Mouse (Mus musculus) c-Kit-positive CD71-positive TER-119-negative erythroid progenitor cells, embryonic 14.5 days (primary cell): Measurements from ENCODE around the gene Zfp787.
"Not testable (repeated sequence)": the region's sequence is repeated elsewhere in the genome, so short reads cannot be mapped to it uniquely, and the experiment has no call there.

Source experiments
- DNase-seq: peaks from one replicate; pipeline ENCODE4 v3.0.0-alpha.2; 2013; ENCODE audit warnings: low read depth

The Zfp787 gene

DNA sequence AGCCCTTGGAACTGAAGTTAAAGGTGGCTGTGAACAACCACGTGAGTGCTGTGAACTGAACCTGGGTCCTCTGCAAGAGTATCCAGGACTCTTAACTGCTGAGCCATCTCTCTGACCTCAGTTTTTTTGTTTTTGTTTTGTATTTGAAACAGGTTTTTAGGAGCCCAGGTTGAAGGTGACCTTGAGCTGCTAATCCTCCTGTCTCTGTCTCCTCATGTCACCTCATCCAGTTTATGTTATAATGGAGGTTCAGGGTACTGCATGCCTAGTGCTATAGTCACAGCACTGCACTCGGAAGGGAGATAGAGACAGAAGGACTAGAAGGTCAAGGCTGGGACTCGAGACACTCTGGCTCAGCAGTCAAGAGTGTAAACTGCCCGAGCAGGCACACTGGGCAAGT, 6.4 kb upstream of the Zfp787 start:
- DNase-seq: no peak

DNA sequence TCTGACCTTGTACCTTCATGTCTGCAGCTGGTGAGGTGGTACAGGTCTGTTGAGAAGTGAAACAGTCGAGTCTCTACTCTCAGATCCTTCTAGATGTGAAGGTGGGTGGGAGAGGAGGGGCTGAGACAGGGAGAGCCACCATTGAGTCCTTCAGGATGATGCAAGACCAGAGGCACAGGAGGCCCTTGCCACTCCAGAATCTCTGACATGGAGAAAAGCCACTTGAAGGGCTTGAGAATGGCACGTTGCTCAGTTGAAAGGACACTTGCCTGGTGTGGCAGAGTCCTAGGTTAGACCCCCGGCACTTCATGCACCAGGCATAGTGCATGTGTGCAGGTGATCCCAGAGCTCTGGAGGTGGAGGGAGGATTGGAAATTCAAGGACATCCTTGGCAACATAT, 5.7 kb upstream of the Zfp787 start:
- no peak for DNase-seq

DNA sequence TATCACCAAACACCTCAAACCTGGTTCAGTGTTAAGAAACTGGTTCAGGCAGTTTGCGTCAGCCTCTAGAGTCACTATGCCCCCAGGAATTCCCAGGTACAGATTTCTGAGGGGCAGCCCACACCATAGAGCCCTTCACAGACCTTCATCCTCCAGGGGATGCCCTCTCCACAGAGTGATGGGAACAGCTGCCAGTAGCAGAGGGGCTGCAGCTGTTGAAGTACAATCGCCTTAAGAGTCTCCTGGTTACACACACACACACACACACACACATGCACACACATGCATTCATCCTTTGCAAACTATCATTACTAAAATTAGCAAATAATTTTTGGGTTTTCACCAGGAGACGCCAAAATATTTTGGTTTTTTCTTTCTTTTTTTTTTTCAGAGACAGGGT, 3.8 kb upstream of the Zfp787 start:
- DNase-seq: no peak

DNA sequence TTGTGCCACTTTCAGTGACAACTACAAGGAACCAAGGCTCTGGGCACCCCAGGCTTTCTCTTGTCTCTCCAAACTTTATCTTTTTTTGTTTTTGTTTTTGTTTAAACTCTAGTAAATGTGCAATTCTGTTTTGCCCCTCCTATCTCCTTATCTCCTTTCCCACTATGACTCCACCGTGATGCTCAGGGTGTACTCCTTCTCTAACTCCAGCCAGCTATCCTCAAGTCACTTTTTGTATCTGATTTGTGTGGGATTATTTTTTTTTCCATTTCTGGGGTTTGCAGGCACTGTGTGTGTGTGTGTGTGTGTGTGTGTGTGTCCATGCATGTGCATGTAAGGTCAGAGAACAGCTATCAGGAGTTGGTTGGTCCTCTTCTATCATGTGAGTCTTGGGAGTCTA, 1.7 kb upstream of the Zfp787 start:
- DNase-seq: peak; percentile 20

DNA sequence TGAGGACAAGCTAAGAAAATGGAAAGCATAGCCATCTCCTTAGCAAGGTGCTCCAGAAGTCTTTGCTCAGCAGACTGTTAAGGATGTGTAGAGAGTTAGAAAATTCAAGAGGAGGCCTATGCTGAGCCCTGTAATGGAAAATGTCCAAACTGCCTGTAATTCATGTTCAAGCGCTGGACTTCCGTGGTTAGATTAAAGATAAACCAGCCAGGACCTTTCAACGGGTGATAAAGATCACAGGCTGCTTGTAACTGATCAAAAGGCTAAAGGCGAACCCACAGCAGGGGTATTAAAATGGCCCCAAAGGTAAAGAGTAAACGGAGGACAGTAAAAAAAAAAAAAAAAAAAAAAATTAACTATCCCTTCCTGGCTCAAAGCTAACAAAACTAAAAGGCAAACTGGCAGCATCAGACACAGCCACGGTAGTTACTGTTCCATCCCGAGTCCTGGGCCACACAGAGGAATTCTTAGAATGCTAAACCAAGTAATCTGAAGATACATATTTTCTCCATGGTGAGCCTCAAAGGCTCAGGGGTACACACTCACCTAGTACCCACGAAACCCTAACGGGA, 1.2 kb upstream of the Zfp787 start:
- DNase-seq: peak; percentile 16

DNA sequence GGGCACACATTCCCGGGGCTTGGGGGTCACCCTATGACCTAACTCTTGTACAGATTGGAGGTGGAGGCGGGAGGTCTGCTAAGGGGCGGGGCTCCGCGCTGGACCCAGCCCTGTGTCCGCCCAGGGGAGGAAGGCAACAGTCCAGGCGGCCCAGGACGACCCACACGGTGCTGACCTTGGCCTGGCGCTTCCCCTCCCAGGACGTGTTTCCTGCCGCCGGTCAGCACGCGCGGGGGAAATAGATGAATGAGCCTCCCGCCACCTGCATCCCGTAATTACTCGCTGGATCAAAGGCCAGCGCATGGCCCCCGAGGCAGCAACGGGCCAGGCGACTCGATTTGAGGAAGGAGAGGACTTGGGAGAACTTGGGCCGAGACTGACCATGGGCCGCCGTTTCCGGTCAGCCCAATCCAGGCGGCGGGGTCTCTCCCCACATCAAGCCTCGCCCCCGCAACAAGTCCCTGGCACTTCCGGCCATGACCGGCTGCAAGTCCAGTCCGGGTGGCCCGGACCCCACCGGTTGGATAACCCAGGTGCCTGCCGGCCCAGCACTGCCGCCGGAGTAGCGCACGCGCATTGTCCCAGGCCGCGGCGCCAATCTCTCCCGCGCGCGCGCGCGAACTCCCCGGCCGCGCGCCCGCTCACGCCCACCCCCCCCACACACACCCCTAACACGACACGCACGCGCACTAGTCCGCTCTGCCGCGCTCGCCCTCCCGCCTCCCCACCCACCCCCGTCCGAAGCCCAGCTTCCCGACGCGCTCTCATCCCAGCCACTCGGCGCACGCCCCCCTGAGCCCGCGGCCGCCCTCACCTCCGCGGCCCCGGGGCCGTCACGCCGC, 545 bp downstream of the Zfp787 start:
- peak; percentile 52 for DNase-seq

DNA sequence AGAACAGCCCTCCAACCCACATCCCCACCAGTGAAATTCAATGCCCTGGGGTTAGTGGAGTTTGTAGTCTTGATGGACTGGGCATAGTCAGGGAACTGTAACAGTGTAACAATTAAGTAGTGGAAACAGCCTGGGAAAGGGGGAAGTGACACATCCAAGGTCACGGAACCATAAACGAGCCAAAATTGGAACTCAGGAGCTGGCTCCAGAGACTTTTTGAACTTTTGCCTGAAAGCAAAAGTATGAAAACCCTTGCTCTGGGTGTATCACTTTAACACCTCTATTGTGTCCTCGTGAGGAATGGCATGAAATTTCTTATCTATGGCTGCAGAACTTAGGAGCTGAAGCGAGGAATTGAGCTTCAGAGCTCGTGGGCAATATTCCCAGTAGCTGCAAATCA, 1.6 kb downstream of the Zfp787 start:
- DNase-seq: no peak

DNA sequence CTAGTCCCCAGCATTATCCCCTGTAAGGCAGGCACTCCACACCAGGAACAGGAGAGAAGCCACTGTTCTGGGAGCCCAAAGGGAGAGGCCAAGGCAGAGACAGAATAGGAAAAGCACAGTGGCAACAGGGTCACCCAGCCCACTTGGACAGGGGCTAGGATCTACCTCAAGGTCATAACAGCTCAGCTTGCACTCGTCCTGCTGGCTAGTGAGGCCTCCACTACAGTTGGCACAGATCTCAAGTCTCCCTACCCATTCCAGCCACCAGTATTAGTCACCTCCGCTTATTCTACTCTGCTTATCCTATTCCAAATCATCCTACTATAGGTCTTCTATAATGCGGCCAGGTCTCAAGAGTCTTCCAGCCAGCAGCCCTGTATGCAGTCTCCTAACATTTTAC, 2.7 kb downstream of the Zfp787 start:
- DNase-seq: no peak

DNA sequence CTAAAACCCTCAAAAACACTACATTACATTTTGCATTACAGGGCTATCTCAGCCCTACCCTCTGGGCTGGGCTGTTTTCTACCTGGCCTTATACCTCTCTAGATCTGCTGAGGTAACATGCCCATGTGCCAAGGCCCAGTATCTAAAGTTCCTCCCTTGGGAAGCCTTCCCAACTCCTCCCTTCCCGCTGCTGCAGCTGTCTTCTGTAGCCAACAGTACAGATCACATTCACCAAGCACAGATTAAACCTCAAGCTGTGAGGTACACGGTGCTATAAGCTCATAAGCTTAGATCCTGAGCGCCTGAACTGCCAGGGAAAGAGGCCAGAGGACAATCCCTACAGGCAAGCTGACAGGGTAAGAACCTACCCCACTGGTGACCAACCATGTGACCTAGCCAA, 3.8 kb downstream of the Zfp787 start:
- DNase-seq: no peak

DNA sequence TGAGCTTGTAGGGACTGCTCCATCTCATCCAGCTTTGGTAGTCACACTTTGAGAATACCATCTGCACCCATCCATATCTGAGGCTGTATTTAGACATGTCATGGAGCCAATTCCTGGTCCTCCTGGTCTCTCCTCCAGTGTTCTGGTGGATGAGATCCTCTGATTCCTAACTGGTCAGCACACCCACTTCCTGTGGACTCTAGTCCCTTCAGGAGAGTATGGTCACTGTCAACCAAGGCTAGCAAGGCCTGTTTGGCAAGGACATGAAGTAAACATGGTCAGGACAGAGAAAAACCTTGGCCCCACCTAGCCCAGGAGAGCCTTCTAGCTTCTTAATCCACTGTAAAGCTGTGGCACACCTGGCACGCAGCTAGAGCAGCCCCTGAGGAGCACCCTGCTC, 4.5 kb downstream of the Zfp787 start:
- DNase-seq: no peak

DNA sequence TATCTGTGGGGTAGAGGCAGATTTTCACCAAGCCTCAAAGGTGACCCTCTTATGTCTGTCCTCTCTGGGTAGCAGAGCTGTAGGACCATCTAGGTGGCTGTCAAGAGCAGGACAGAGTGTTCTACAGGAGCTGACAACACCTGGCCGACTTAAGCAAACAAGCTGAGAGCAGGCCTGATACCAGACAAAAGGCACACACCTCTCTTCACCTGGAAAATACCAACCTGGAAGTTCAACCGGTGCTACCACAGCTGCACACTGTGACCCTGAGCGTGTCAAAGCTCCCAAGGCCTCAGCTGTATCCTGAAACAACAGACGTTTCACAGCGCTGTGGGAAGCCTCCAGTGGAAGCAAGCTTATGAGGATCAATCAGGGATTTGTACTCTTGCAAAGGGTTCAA, 8.1 kb downstream of the Zfp787 start:
- DNase-seq: no peak

DNA sequence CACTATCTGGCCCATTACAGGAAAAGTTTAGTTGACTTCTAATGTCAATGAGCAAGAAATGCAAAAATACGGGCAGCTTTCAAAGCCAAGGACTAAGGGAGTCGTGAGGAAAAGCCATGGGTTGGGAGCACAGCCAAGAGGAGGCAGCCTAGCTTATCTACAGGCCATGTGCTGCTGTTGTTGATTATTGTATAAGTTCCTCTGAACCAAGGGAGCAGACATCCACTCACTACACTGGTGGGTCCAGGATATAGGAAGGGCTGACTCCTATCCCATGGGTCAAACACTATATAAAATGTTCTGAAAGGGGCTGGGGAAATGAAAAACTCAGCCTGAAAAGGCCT, 8.8 kb downstream of the Zfp787 start:
- no peak for DNase-seq

DNA sequence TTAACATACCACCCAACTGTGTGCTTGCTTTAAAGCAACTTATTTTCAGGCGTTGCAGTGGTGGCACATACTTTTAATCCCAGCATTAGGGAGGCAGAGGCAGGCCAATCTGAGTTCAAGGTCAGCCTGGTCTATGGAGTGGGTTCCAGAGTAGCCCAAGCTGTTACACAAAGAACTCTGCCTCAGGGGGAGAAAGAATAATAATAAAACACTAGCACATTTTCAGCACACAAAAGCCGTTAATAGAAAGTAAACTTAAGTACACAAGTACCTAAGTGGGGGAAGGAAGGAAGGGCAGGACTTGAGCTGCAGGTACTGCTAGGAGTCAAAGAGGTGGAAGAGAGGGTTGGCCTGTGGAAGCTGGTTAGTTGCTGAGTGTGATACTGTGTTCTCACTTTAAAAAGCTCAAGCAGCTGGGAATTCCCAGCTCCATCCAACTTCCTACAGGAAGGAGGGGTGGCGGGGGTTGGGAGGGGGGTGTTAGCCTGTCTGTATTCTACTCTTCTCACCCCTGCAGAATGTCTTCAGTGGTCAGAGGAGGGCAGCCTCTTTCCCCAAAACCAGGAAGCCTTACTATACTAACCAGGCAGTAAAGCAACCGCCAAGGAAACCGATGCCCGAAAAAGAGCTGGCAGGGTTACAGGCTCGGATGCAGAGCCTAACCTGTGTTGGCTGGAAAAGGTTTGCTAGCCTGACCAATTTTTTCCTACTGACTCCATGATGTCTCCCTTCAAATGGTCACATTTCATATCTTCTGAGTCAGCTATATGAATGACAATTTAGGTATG, 9.4 kb downstream of the Zfp787 start:
- no peak for DNase-seq

DNA sequence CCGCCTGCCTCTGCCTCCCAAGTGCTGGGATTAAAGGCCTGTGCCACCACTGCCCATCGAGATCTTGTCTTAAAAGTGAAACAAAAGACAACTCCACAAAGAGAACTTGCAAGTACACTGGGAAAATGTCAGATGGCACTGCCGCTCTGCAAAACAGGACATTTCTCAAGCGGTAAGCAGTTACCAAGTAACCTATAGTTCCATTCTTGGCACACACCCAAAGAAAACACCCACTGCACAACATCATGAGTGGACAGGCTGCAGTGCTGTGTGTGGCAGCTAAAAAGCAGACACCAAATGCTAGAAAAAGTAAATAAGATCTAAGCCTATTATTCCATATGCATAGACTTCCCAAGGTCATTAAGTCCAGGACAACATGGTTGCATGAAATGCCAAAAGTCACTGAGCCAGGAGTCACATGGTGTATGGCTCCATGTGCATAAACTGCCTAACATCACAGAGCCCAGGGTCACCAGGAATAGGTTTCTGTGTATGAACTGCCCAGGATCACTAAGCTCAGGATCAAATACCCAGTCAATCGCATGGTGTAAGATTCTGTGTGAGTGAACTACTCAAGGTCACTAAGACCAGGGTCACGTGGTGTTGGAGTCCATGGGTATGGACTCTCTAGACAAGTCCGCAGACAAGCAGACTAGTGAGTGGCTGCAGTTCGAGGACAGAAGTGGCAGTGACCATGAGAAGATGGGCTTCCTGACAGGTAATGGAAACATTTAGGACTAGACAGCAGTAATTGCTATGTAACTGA, 10.2 kb downstream of the Zfp787 start:
- DNase-seq: no peak

DNA sequence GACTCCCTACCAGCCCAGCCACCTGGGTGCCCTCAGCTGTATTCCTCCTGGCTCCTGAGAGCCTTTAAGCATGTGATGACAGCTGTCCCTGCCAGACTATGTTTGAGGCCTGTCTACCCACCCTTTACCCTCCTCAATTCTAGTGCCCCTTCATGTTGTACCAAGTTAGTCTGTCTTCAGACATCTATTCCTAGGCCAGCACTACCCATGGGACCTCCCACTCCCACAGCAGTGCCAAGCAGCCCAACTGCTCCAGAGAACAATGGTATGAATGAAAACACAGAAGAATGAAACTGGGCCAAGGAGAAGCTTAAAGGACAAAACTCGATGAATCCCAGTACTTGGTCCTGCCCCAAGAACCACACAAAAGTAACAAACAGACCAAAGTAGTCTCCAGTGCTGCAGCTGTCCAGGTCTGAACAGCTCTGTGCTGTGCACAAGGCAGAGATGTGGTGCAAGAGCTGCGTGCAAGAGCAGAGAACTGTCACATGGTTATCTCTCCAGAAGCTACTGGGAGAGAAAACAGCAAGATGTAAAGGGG, 11.7 kb downstream of the Zfp787 start:
- DNase-seq: no peak

DNA sequence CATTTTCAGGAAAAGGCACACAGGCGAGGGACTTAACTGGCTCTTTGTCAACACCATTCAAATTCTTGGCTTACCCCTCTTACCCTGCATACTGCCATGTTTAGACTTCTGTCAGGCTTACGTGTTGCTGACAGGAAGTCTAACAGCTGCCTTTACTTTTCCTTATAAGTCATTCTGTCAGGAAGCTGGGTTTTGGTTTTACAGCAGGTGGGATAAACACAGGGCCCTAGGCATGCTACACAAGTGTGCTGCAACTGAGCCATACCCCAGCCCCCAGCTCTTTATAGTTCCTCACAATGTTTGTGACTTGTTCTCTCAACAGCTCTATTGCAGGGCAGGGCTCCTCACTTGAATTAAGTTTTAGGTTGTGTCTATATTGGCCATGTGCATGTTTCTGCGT, 16.5 kb downstream of the Zfp787 start:
- DNase-seq: no peak

DNA sequence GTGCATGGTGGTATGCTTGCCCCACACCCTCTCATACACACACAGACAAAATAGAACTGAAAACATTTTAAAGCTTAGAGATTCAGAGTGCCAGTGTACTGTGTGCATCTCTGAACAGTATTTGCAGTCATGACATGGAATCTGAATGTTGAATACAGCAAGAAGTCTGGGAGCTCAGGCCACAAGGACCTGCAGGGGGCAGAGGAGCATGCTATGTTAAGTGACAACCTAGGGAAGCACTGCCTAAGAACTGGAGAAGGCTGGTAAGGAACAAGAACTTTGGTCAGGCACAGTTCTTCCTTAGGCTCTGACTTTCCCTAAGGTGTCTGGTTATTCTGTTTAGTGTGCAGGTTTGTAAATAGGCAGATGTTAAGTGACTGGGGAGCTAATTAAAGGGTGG, 19.3 kb downstream of the Zfp787 start:
- no peak for DNase-seq

DNA sequence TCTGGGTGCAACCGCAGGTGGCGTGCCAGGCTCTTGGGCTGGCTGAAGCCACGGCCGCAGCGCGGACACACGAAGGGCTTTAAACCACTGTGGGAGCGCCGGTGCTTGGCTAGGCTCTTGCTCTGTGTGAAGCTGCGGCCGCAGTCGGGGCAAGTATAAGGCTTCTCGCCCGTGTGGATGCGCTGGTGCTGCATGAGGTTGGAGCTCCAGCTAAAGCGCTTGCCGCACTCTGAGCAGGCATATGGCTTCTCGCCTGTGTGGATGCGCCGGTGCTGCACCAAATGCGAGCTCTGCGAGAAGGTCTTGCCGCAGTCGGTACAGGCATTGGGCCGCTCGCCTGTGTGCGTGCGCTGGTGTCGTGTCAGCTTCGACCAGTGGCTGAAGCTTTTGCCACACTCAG, 23.2 kb downstream of the Zfp787 start:
- DNase-seq: no peak

DNA sequence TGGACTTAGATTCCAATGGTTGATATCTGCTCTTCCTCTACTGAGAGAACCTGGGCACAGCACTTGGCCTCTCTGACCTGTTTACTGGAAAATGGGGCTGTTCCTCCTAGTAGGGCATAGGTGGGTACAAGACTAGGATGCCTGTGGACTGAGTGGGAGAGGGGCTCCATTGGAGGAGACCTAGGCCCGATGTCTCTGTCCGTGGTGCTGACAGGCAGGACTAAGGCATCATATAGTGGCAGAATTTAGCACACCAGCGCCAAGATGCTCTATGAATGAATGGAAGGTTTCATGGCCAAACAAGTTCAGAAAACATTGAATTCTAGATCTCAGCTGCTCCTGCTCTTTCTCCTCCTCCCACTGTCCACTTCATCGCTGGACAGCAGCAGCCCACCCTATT, 25.5 kb downstream of the Zfp787 start:
- no peak for DNase-seq

DNA sequence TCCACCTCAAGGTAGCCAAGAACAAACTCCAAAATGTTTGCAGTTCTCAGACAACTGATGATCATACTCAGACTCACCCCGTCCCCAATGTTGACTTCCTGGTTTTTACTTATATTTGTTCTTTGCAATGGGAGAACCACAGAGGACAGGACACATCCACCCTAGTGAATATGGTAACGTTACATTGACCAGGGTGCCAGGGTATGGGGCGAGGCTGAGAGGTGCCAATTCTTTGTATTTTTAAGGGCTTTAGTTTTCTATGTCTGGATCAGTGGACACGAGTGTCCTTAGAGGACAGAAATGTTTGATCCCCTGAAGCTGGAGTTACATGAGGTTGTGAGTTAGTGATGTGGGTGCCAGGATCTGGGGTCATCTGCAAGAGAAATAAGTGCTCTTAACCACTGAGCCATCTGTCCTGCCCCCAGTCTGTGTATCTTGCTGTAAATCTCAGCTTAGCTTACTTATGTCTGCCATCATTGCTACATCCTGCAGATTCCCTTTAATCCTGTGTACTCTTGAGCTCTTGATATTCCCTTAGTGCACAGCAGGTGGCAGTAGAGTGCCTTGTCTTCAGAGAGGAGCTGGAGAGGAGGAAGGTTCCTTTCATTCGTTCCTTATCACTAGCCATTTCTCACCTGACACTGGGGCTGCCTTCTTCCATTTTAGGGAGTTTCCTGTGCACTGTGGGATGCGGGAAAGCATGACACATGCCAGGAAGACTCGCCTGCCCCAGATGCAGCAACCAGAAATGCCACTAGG, 28.9 kb downstream of the Zfp787 start:
- peak; percentile 73 for DNase-seq

DNA sequence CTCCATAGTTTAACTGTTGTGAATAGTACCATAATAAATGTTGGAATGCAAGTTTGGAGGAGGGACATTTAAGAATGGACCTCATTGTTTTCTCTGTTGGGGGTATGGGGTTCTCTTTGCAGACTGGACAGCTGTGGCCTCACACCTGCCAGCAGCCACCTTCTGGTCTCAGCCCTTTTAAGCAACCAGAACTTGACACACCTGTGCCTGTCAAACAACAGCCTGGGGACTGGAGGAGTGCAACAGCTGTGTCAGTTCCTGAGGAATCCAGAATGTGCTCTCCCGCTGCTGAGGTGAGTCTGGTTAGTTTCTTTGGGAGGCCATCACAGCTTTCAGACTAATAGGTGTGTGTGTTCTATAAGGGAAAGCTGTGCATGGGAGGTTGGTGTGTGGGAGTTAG, 34.7 kb downstream of the Zfp787 start:
- not testable (repeated sequence) for DNase-seq

DNA sequence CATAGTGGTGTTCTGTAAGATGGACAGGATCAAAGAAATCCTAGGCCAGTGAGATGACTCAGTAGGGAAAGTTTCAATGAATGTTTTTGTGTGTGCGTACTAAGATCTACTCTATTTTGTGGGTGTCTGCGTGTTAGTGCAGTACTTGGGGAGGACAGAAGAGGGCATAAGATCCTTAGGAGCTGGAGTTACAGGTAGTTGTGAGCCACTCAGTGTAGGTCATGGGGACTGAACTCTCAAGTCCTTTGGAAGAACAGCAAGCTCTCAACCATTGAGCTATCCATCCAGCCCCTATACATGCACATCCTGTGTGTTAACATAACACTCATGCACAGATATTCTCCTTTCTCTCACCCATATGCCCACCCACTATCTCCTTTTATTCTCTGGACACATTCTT, 35.7 kb downstream of the Zfp787 start:
- not testable (repeated sequence) for DNase-seq
